Mouse (Mus musculus) lung, postnatal 25 days (tissue): ENCODE results near the gene Pax3.

Experiments used
- DNase-seq: peaks from one replicate; pipeline ENCODE4 v3.0.0; 2022; ENCODE audit warnings: low spot score

The Pax3 gene

GRCm38 (mm10) chr1:78198319-78198940 is 1.5 kb upstream of the Pax3 start:
- no peak for DNase-seq

GRCm38 (mm10) chr1:78197351-78198234 is 659 bp upstream of the Pax3 start:
- DNase-seq: no peak

GRCm38 (mm10) chr1:78195771-78196712 is 892 bp downstream of the Pax3 start:
- DNase-seq: no peak

- DNase-seq: no peak
Observed at GRCm38 (mm10) chr1:78195145-78195544, 1.8 kb downstream of the Pax3 start.

- DNase-seq: no peak
Observed at GRCm38 (mm10) chr1:78194381-78195047, 2.4 kb downstream of the Pax3 start.

DNA sequence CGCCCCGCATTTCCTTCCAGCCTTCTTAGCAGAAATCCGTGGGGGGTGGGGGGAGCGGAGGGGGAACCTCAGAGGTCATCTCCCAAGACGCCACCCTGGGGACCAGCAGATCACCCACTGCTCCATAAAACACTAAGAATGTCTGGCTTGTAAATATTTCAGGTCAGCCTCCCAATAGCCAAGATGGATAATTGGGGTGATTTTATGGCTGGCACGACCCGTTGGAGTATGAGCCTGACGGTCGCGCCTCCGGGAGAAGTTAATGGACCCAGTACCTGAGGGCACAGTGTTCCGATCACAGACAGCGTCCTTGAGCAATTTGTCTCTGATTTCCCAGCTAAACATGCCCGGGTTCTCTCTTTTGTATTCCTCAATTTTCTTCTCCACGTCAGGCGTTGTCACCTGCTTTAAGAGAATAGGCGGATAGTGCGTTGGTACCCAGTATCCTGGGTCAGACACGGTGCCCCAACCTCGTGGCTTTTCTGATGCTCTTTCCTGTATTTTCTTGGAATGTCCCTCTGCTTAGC is 3.4 kb downstream of the Pax3 start:
- DNase-seq: no peak

GRCm38 (mm10) chr1:78192746-78193464 is 4.0 kb downstream of the Pax3 start:
- no peak for DNase-seq

DNA sequence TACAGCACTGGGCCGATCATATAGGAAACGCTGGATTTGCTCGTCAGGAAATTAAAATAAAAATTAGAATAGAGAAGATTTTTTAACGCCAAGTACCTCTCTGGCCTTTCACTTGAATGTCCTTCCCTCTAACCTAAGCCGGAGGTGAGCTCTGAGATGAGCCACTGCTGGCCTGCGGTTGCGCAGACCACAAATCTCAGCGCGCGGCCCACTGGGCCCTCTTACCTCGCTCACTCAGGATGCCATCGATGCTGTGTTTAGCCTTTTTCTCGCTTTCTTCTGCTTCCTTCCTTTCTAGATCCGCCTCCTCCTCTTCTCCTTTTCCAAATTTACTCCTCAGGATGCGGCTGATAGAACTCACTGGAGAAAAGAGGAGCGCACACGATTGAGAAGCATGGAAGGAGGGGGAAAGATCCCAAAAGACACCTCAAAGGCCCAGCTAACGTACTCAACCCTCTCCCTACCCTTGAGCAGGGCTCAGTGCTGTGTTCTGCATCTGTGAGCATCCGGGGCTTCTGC is 4.7 kb downstream of the Pax3 start:
- DNase-seq: no peak

DNA sequence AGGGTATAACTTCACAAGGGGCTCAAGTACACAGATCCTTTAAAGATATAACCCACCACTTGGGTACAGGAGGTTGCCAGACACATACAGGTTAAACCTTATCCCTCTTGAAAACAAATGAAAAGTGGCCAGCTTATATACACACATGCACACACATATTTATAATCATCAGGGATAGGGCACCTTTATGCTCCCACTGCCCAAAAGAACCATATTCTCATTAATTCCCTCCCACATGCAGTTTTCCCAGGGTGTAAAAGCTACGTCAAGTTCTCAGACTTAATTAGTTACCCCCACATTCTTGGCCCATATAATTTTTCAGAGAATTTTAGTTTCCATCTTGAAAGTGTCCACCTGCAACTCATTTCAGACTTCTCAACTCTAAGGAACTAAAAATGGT is 5.2 kb downstream of the Pax3 start:
- DNase-seq: no peak

- DNase-seq: no peak
Observed at GRCm38 (mm10) chr1:78191331-78191730, 5.6 kb downstream of the Pax3 start.

GRCm38 (mm10) chr1:78190386-78191111 is 6.4 kb downstream of the Pax3 start:
- no peak for DNase-seq

DNA sequence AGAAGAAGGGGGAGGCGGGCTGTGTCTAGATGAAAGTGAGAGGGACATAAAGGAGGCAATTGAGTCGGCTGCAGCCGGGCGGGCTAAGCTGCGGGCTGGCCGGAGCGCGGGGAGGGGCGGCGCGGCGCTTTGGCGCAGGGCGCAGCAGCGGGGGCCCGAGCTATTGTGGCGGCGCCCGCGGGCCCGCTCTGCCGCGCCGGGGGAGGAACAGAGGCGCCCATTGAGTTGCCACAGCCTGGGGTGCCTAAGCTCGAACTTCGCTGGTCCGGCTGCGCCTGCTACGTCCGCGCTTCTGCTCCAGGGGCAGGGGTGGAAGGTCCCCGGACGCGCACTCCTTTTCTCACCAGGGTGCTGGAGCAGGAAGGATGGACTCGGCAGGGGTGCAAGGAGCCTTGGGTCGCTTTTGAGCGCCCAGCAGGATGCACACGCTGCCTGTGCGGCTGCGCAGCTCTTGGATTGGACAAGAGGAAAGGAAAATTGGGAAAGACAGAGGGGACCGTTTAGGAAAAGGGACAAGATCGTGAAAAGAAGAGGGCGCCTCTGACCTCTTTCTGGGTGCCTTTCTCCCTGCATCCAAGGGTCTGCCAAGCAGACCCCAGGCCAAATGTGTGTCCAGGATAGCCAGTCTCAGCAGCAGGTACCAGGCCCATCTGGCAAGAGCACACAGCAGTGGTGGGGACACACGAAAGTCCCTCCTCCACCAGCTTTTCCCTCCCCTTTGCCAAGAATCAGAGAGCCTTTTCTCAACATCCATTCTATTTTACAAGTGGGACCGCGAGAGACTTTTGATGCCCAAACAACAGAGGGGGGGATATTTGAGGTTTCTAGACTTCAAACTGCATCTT is 7.2 kb downstream of the Pax3 start:
- no peak for DNase-seq

DNA sequence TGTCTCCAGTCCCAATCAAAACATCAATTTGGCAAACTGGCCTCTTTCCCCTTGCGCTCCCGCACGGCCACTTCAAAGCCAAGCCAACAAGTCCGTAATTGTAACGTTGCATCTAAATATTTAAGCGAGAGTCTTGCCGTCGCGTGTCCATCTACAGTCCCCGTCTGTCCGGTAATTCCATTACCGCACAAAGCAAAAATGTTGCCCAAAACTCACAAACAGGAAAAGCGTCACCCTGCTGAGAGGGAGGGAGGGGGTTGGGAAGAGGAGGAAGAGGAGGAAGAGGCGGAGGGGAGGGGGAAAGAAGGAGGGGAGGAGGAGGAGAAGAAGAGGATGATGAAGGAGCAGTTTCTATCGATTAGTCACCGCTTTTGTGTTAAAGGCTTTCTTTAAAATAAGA is 7.9 kb downstream of the Pax3 start:
- DNase-seq: no peak

DNA sequence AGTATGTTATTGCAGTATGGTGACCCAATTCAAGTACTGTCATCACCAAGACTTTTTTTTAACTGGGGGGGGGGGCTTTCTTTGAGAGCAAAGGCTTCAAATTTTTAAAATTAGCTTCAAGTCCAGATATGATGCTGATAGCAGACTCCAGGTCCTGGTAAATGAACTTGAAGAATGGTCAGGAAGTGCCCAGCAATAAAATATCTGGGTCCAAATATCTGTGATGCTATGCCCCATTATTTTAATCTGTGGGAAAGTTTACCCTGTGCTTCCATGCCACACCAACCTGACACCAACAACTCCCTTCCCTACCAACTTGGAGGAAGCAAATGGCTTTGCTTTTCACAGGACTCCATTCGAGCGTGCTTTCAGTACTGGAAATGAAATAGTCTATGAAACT is 8.6 kb downstream of the Pax3 start:
- no peak for DNase-seq

GRCm38 (mm10) chr1:78187788-78188173 is 9.2 kb downstream of the Pax3 start:
- no peak for DNase-seq

DNA sequence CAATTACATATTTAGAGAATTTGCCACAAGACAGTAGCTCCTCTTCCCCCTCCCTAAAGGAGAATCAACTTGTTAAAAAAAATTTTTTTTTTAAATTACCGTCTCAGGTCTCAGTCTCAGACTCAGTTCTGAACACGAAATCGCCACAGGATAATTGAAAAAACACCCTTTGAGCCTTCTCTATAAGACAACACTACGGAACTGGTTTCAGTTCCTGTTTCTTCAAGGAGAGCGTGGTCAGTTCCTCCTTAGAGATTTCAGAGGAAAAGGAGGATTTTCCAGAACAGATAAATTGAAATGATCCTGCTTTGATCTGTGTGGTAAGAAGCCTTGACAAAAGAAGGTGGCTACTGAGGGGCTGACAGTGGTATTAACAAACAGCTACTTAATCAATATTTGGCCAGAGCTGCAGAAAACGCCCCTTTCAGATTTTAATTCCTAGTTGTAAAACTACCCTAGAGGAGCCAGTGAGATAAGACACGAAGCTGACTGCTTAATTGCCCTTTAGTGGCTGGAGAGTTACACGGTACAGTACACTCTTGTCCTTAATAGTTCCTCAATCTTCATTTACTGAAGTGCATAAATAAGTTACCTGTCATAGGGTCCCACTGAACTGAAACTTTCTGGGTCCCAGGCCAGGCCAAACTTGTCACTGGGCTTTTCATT is 9.7 kb downstream of the Pax3 start:
- DNase-seq: no peak

GRCm38 (mm10) chr1:78182954-78183353 is 14.0 kb downstream of the Pax3 start:
- DNase-seq: no peak

GRCm38 (mm10) chr1:78181882-78182281 is 15.1 kb downstream of the Pax3 start:
- DNase-seq: no peak

DNA sequence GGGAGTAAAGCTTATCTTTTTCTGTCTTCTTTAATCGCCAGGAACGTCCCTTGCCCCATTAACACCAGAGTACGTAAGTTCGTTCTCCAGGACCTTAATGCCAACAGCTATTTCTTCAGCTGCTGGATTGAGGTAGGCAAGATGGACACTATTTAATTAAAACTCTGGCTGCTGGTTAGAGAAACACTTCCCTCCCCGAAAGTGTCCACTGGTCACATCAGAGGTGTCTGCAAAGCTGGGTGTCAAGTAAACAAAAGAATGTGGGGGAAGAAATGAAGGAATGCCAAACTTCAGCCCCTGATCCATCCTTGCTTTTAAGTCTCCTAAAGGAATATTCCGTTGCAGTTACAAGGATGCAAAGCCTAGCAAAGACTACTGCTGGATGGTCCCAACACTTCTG is 24.6 kb downstream of the Pax3 start:
- no peak for DNase-seq
